Mouse (Mus musculus): ENCODE results near the gene Gm11214. TPM values are rescaled to one million over a fixed set of nuclear protein-coding genes. Genes with fewer than 3 reads are reported as not detected.

Gm11214 gene
- total and polyA plus RNA-seq, 2 experiments from 2014 or later = not detected

- Histone ChIP-seq H3K9ac (replicated peaks; ENCODE audit: low read depth, low read length) (no peak overlapping the region), H3K27ac (ENCODE audit: low read depth) (no peak overlapping the region), H3K36me3 (replicated peaks; ENCODE audit: control insufficient read depth, insufficient read depth, low read length) (no peaks in the 10 kb centered on the region), H3K9me3 (replicated peaks; ENCODE audit: control insufficient read depth, low read length) (no peaks in the 10 kb centered on the region), H3K4me2 (ENCODE audit: low read depth, low read length) (no peak overlapping the region), H3K27me3 (ENCODE audit: control insufficient read depth, insufficient read depth, low read length) (no peaks in the 10 kb centered on the region), H3K4me1 (ENCODE audit: control insufficient read depth, insufficient read depth) (no peaks in the 10 kb centered on the region), H3K4me3 (ENCODE audit: low read depth, low read length) (no peak overlapping the region)
- DNase-seq (ENCODE audit: low spot score) (no peak), ATAC-seq (ENCODE audit: insufficient read depth, low read depth) (no peak)
- 83% methylated on average over 2 of the region's 2 CpGs for WGBS
- TF ChIP-seq CTCF (IDR thresholded peaks at IDR 0.05; ENCODE audit: low read depth) (no peak), EP300 (IDR thresholded peaks at IDR 0.05; ENCODE audit: low read depth) (no peak)
Observed at GRCm38 (mm10) chr4:63703686-63704085, 40.5 kb upstream of the Gm11214 start.

GRCm38 (mm10) chr4:63702006-63702704 is 39.0 kb upstream of the Gm11214 start:
- DNase-seq (ENCODE audit: low spot score) (no peak), ATAC-seq (ENCODE audit: insufficient read depth, low read depth) (no peak)
- Histone ChIP-seq H3K4me3 (ENCODE audit: low read depth, low read length) (no peak overlapping the region), H3K36me3 (replicated peaks; ENCODE audit: control insufficient read depth, insufficient read depth, low read length) (no peaks in the 10 kb centered on the region), H3K9me3 (replicated peaks; ENCODE audit: control insufficient read depth, low read length) (no peaks in the 10 kb centered on the region), H3K9ac (replicated peaks; ENCODE audit: low read depth, low read length) (no peak overlapping the region), H3K4me1 (ENCODE audit: control insufficient read depth, insufficient read depth) (no peaks in the 10 kb centered on the region), H3K27ac (ENCODE audit: low read depth) (no peak overlapping the region), H3K27me3 (ENCODE audit: control insufficient read depth, insufficient read depth, low read length) (no peaks in the 10 kb centered on the region), H3K4me2 (ENCODE audit: low read depth, low read length) (no peak overlapping the region)
- TF ChIP-seq CTCF (IDR thresholded peaks at IDR 0.05; ENCODE audit: low read depth) (no peak), EP300 (IDR thresholded peaks at IDR 0.05; ENCODE audit: low read depth) (no peak)
- WGBS = 77% methylated on average over 4 of the region's 4 CpGs

- no peak for ATAC-seq (ENCODE audit: insufficient read depth, low read depth)
- Histone ChIP-seq H3K4me3 (ENCODE audit: low read depth, low read length) (no peak overlapping the region), H3K27ac (ENCODE audit: low read depth) (no peak overlapping the region), H3K4me2 (ENCODE audit: low read depth, low read length) (no peak overlapping the region), H3K9ac (replicated peaks; ENCODE audit: low read depth, low read length) (no peak overlapping the region), H3K36me3 (replicated peaks; ENCODE audit: control insufficient read depth, insufficient read depth, low read length) (no peaks in the 10 kb centered on the region), H3K27me3 (ENCODE audit: control insufficient read depth, insufficient read depth, low read length) (no peaks in the 10 kb centered on the region), H3K4me1 (ENCODE audit: control insufficient read depth, insufficient read depth) (no peaks in the 10 kb centered on the region), H3K9me3 (replicated peaks; ENCODE audit: control insufficient read depth, low read length) (no peaks in the 10 kb centered on the region)
- whole genome bisulfite sequencing = 54% methylated on average over 3 of the region's 3 CpGs
- no peak for DNase-seq (ENCODE audit: low spot score)
- no peak for TF ChIP-seq CTCF (IDR thresholded peaks at IDR 0.05; ENCODE audit: low read depth)
- TF ChIP-seq EP300 (IDR thresholded peaks at IDR 0.05; ENCODE audit: low read depth) = no peak
Observed at GRCm38 (mm10) chr4:63699749-63700148, 36.6 kb upstream of the Gm11214 start.

- no peaks in the 10 kb centered on the region for H3K9me3 ChIP-seq (replicated peaks; ENCODE audit: control insufficient read depth, low read length)
- H3K4me3 ChIP-seq (ENCODE audit: low read depth, low read length) = no peak overlapping the region
- H3K4me1 ChIP-seq (ENCODE audit: control insufficient read depth, insufficient read depth) = no peaks in the 10 kb centered on the region
- DNase-seq (ENCODE audit: low spot score) (no peak), ATAC-seq (ENCODE audit: insufficient read depth, low read depth) (no peak)
- no peaks in the 10 kb centered on the region for H3K27me3 ChIP-seq (ENCODE audit: control insufficient read depth, insufficient read depth, low read length)
- TF ChIP-seq CTCF (IDR thresholded peaks at IDR 0.05; ENCODE audit: low read depth) = no peak
- no peak for TF ChIP-seq EP300 (IDR thresholded peaks at IDR 0.05; ENCODE audit: low read depth)
- H3K27ac ChIP-seq (ENCODE audit: low read depth) = no peak overlapping the region
- no peak overlapping the region for H3K9ac ChIP-seq (replicated peaks; ENCODE audit: low read depth, low read length)
- no peak overlapping the region for H3K4me2 ChIP-seq (ENCODE audit: low read depth, low read length)
- WGBS = 76% methylated on average over 4 of the region's 4 CpGs
- no peaks in the 10 kb centered on the region for H3K36me3 ChIP-seq (replicated peaks; ENCODE audit: control insufficient read depth, insufficient read depth, low read length)
Observed at GRCm38 (mm10) chr4:63696921-63697320, 33.7 kb upstream of the Gm11214 start.

- Histone ChIP-seq H3K36me3 (replicated peaks; ENCODE audit: control insufficient read depth, insufficient read depth, low read length) (no peaks in the 10 kb centered on the region), H3K4me2 (ENCODE audit: low read depth, low read length) (no peak overlapping the region), H3K9ac (replicated peaks; ENCODE audit: low read depth, low read length) (no peak overlapping the region), H3K27ac (ENCODE audit: low read depth) (no peak overlapping the region), H3K9me3 (replicated peaks; ENCODE audit: control insufficient read depth, low read length) (no peaks in the 10 kb centered on the region), H3K27me3 (ENCODE audit: control insufficient read depth, insufficient read depth, low read length) (no peaks in the 10 kb centered on the region), H3K4me1 (ENCODE audit: control insufficient read depth, insufficient read depth) (no peaks in the 10 kb centered on the region), H3K4me3 (ENCODE audit: low read depth, low read length) (no peak overlapping the region)
- ATAC-seq (ENCODE audit: insufficient read depth, low read depth) = no peak
- TF ChIP-seq EP300 (IDR thresholded peaks at IDR 0.05; ENCODE audit: low read depth) (no peak), CTCF (IDR thresholded peaks at IDR 0.05; ENCODE audit: low read depth) (no peak)
- no peak for DNase-seq (ENCODE audit: low spot score)
Observed at GRCm38 (mm10) chr4:63692351-63692750, 29.2 kb upstream of the Gm11214 start.

- no peaks in the 10 kb centered on the region for H3K4me1 ChIP-seq (ENCODE audit: control insufficient read depth, insufficient read depth)
- H3K4me2 ChIP-seq (ENCODE audit: low read depth, low read length) = no peak overlapping the region
- H3K27me3 ChIP-seq (ENCODE audit: control insufficient read depth, insufficient read depth, low read length) = no peaks in the 10 kb centered on the region
- DNase-seq (ENCODE audit: low spot score) (no peak), ATAC-seq (ENCODE audit: insufficient read depth, low read depth) (no peak)
- H3K36me3 ChIP-seq (replicated peaks; ENCODE audit: control insufficient read depth, insufficient read depth, low read length) = no peaks in the 10 kb centered on the region
- no peak overlapping the region for H3K27ac ChIP-seq (ENCODE audit: low read depth)
- H3K9me3 ChIP-seq (replicated peaks; ENCODE audit: control insufficient read depth, low read length) = no peaks in the 10 kb centered on the region
- no peak overlapping the region for H3K9ac ChIP-seq (replicated peaks; ENCODE audit: low read depth, low read length)
- WGBS = 57% methylated on average over 8 of the region's 8 CpGs
- TF ChIP-seq EP300 (IDR thresholded peaks at IDR 0.05; ENCODE audit: low read depth) = no peak
- TF ChIP-seq CTCF (IDR thresholded peaks at IDR 0.05; ENCODE audit: low read depth) = no peak
- H3K4me3 ChIP-seq (ENCODE audit: low read depth, low read length) = no peak overlapping the region
Observed at GRCm38 (mm10) chr4:63687429-63687828, 24.2 kb upstream of the Gm11214 start.
